Mouse (Mus musculus) myocyte (in vitro differentiated cells): Measurements from ENCODE around the gene Pex16.

Source experiments
- E2F4 ChIP-seq: IDR thresholded peaks from one replicate; pipeline ENCODE4 v1.6.1; 2011; ENCODE audit warnings: mild to moderate bottlenecking, control low read depth, moderate library complexity; ENCODE audit not compliant: insufficient read depth
- POLR2A ChIP-seq: IDR thresholded peaks from one replicate; pipeline ENCODE4 v1.6.1; 2011; ENCODE audit warnings: low read depth, mild to moderate bottlenecking, control low read depth, moderate library complexity; ENCODE audit not compliant: insufficient read length
- REST ChIP-seq: IDR thresholded peaks from one replicate; pipeline ENCODE4 v1.6.1; 2011; ENCODE audit warnings: mild to moderate bottlenecking, control low read depth, moderate library complexity; ENCODE audit not compliant: insufficient read depth, insufficient read length
- TCF12 ChIP-seq: IDR thresholded peaks from one replicate; pipeline ENCODE4 v1.6.1; 2011; ENCODE audit warnings: mild to moderate bottlenecking, control low read depth; ENCODE audit not compliant: poor library complexity, insufficient read depth, severe bottlenecking

DNA sequence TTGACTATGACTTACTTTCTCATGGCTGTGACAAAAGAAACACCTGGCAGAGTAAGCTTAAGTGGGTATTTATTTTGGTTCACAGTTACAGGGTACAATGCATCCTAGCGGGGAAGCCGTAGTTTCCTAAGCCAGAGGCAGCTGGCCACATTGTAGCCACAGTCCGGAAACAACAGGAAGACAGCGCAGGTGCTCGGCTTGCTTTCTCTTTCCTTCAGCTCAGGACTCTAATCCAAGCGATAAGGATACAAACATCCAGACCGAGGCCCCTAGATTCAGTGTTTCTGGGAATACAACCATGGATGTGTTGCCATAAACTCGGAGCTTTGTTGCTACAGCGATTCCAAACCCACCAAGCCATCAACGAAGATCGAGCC lies 1.1 kb upstream of the Pex16 start:
- TF ChIP-seq POLR2A (no peak), E2F4 (no peak), REST (no peak), TCF12 (no peak)
